ENCODE assay signal across 18 mouse cellular contexts in the genomic region with DNA sequence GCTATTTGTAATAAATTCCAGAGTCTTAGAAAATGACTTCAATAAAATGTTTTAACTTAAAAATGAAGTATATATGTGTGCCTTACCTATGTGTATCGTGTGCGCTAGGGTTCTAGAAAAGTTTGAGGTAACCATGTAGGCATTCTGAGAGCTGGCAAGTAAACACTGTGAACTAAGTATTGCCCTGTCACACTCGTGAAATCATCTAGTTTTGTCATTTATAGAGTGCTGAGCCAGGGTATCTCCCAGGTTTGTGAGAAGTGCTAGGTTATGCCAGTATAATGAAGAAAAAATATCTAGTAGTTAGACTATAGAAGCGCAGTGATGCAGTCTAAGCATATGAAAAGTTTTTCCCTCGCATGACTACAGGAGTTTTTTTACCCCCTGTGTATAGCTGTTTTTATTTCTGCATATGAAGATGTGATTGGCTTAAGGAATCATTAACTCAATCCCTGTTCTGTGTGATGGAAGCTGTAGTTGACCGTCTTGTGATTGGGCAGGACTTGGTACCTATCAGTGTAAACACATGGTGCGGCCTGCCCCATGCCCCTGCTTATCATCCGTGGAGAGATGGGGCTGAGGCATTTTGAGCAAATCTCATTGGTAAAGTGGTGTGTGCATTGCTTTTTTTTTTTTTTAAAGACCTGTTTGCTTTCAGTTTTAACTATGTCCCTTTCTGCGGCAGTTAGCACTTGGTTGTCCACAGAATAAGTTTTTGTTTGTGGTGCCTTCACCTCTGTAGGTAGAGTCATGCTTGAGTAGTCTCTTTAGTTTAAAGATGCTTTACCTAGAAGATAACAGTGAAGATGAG. TPM values are rescaled to one million over a fixed set of nuclear protein-coding genes. Genes with fewer than 3 reads are reported as not detected.
DNase-seq lines count a peak whose midpoint lies in the region; ATAC-seq and TF ChIP-seq lines count a peak whose summit lies in the region.
"Had no signal": no experiment of that assay in that cellular context is flagged by ENCODE, and none has a peak within 500 bp of the region (broad histone marks: within the 10 kb centered on the region; RNA-seq: fewer than 3 reads in every experiment).

No protein-coding gene starts in this region.

- peak overlapping the region; percentile 55 for H3K4me2 ChIP-seq in liver, embryonic 11.5 days
- no peak overlapping the region for H3K4me2 ChIP-seq in stomach, embryonic 15.5 days
- H3K4me2 ChIP-seq: hindbrain, embryonic 14.5 days; lung, embryonic 15.5 days had no signal

- no peak for TF ChIP-seq CTCF in spleen, adult 2 months (IDR thresholded peaks at IDR 0.05; ENCODE audit: extremely low read depth, insufficient read depth, insufficient read length, insufficient replicate concordance)

- peak overlapping the region; percentile 40 for H3K4me3 ChIP-seq in spleen, adult 2 months (ENCODE audit: extremely low read depth, insufficient read depth, insufficient read length)
- H3K4me3 ChIP-seq in liver, embryonic 11.5 days (ENCODE audit: low read depth, low read length) = peak overlapping the region; percentile 32
- H3K4me3 ChIP-seq in stomach, embryonic 15.5 days (replicated peaks) = no peak overlapping the region
- H3K4me3 ChIP-seq: embryonic facial prominence, embryonic 10.5 days; lung, embryonic 15.5 days; myocyte had no signal

- H3K9me3 ChIP-seq in liver, embryonic 11.5 days (ENCODE audit: control insufficient read depth, low read length) = no peaks in the 10 kb centered on the region
- no peaks in the 10 kb centered on the region for H3K9me3 ChIP-seq in stomach, embryonic 15.5 days
- H3K9me3 ChIP-seq: embryonic facial prominence, embryonic 10.5 days; lung, embryonic 15.5 days had no signal

- no peaks in the 10 kb centered on the region for H3K27me3 ChIP-seq in spleen, adult 2 months (ENCODE audit: control insufficient read depth, insufficient read depth, low read length)
- H3K27me3 ChIP-seq in liver, embryonic 11.5 days (replicated peaks; ENCODE audit: control insufficient read depth, insufficient read depth, low read length) = no peaks in the 10 kb centered on the region
- no peaks in the 10 kb centered on the region for H3K27me3 ChIP-seq in stomach, embryonic 15.5 days (replicated peaks)
- H3K27me3 ChIP-seq: lung, embryonic 15.5 days had no signal

- H3K9ac ChIP-seq in liver, embryonic 11.5 days (ENCODE audit: low read depth, low read length) = no peak overlapping the region
- no peak overlapping the region for H3K9ac ChIP-seq in stomach, embryonic 15.5 days
- H3K9ac ChIP-seq: hindbrain, embryonic 14.5 days; lung, embryonic 15.5 days had no signal

- DNase-seq in spleen, adult 2 months (ENCODE audit: low read depth in 1 of 2, low spot score in 2 of 2) = no peak
- DNase-seq in spleen, adult 18-20 months = no peak
- peak; percentile 76 for DNase-seq in c-Kit-positive CD71-positive TER-119-positive erythroid progenitor cells, embryonic 14.5 days (ENCODE audit: low spot score)
- no peak for DNase-seq in liver, embryonic 11.5 days (ENCODE audit: low spot score)
- no peak for DNase-seq in left cerebral cortex, postnatal 36 days (ENCODE audit: low spot score in 2 of 2)
- no peak for DNase-seq in left cerebral cortex, adult 8-10 months (ENCODE audit: low spot score in 2 of 2)
- no peak for DNase-seq in gastrocnemius, adult 8-10 months (ENCODE audit: low spot score in 2 of 2)
- DNase-seq: adrenal gland, adult 2 months; cerebellum, adult 18-20 months; heart, adult 18-20 months; right cerebral cortex, adult 18-20 months; thymus, adult 18-20 months had no signal

- no peaks in the 10 kb centered on the region for H3K36me3 ChIP-seq in spleen, adult 2 months (ENCODE audit: control insufficient read depth, insufficient read depth, low read length)
- H3K36me3 ChIP-seq in liver, embryonic 11.5 days (ENCODE audit: control insufficient read depth, insufficient read depth, low read length) = no peaks in the 10 kb centered on the region
- H3K36me3 ChIP-seq in stomach, embryonic 15.5 days = no peaks in the 10 kb centered on the region
- H3K36me3 ChIP-seq: lung, embryonic 15.5 days had no signal

- 55% methylated on average over 9 of the region's 9 CpGs for WGBS in spleen, adult 2 months
- WGBS in liver, embryonic 11.5 days = 57% methylated on average over 9 of the region's 9 CpGs
- 72% methylated on average over 9 of the region's 9 CpGs for WGBS in stomach, embryonic 15.5 days

- intact Hi-C loops in left cerebral cortex, postnatal 36 days (cut with DNase I) = no loop called here

- peak; percentile 95 for ATAC-seq in liver, embryonic 11.5 days (replicated peaks; ENCODE audit: low FRiP score)
- ATAC-seq in stomach, embryonic 15.5 days (ENCODE audit: insufficient read depth, low FRiP score, low read depth) = peak; percentile 90; the same call in 1 of the 2 replicates
- ATAC-seq: forebrain, embryonic 14.5 days had no signal

- TF ChIP-seq POLR2A in spleen, adult 2 months (IDR thresholded peaks at IDR 0.05; ENCODE audit: low read depth, low read length) = no peak

- peaks cover 2% of the 10 kb centered on the region for H3K4me1 ChIP-seq in spleen, adult 2 months (ENCODE audit: control insufficient read depth, insufficient read depth, insufficient read length)
- peaks cover 31% of the 10 kb centered on the region for H3K4me1 ChIP-seq in liver, embryonic 11.5 days (replicated peaks; ENCODE audit: control insufficient read depth, insufficient read depth, low read length)
- no peaks in the 10 kb centered on the region for H3K4me1 ChIP-seq in stomach, embryonic 15.5 days

- H3K27ac ChIP-seq in spleen, adult 2 months (ENCODE audit: insufficient read depth, low read length) = peak overlapping the region; percentile 46; the same call in 1 of the 2 replicates
- 0 out of 2 replicates have a peak overlapping the region, but pooled peaks have one; percentile 2 for H3K27ac ChIP-seq in liver, embryonic 11.5 days (ENCODE audit: low read depth, low read length)
- no peak overlapping the region for H3K27ac ChIP-seq in stomach, embryonic 15.5 days
- H3K27ac ChIP-seq: embryonic facial prominence, embryonic 10.5 days; hindbrain, embryonic 14.5 days; lung, embryonic 15.5 days had no signal

RNA-seq across cellular contexts. Expression of a gene that starts 21.8 kb away (rescaled TPM):
- 13.4 and 13.5 TPM in 2 replicates for polyA plus RNA-seq in spleen, adult 2 months (2012; rRNA removed)
- 37.7 and 37.9 TPM in 2 replicates for polyA plus RNA-seq in liver, embryonic 11.5 days (2014; fragmentation: Nextera tagmentation; extraction: Ambion mirVana)
- 27.3 and 31.5 TPM in 2 replicates for polyA plus RNA-seq in stomach, embryonic 15.5 days (2015; fragmentation: Nextera tagmentation; extraction: Ambion mirVana)
- total RNA-seq in left cerebral cortex, postnatal 36 days (2021) = 10 to 100 TPM; 74.0 to 89.0 TPM
- total RNA-seq in left cerebral cortex, adult 8-10 months (2022) = 10 to 100 TPM; 72.6 to 86.2 (median 78.6) TPM
- total RNA-seq in gastrocnemius, adult 8-10 months (2022) = 1 to 10 TPM; 1.6 to 4.9 (median 3.3) TPM

Comparison
In these comparisons a context has a peak if more than half of its experiments do, and no peak if none do; other contexts are left out.
1. RNA of a gene that starts 21.8 kb away (total RNA-seq): 74.0 to 89.0 TPM in left cerebral cortex, postnatal 36 days and 72.6 to 86.2 TPM in left cerebral cortex, adult 8-10 months; 1.6 to 4.9 TPM in gastrocnemius, adult 8-10 months; every median in the first group is over 10 times any median in the second.